Mouse (Mus musculus) neural tube, embryonic 12.5 days (tissue): ENCODE measurements around the gene Ly6g6f. TPM values are rescaled to one million over a fixed set of nuclear protein-coding genes. Genes with fewer than 3 reads are reported as not detected.

Experiments used
- ATAC-seq: fragments of 200-750 bp; cut with Nextera tagmentation; 2 replicates; pipeline ENCODE4 v1.8.0; 2017; ENCODE audit warnings: low read depth, mild to moderate bottlenecking, moderate TSS enrichment, moderate library complexity; ENCODE audit not compliant: low FRiP score
- H3K27ac ChIP-seq: fragments of 300-500 bp; sonication (generic); 2 replicates; pipeline ENCODE4 v1.5.1; 2016
- H3K27me3 ChIP-seq: fragments of 300-500 bp; sonication (generic); replicated peaks from 2 replicates; pipeline ENCODE4 v1.6.1; 2016; ENCODE audit warnings: mild to moderate bottlenecking
- H3K36me3 ChIP-seq: fragments of 300-500 bp; sonication (generic); 2 replicates; pipeline ENCODE4 v1.6.1; 2016; ENCODE audit warnings: mild to moderate bottlenecking
- H3K4me1 ChIP-seq: fragments of 300-500 bp; sonication (generic); 2 replicates; pipeline ENCODE4 v1.6.1; 2016
- H3K4me2 ChIP-seq: fragments of 300-500 bp; sonication (generic); replicated peaks from 2 replicates; pipeline ENCODE4 v1.6.1; 2016; ENCODE audit warnings: mild to moderate bottlenecking
- H3K4me3 ChIP-seq: fragments of 300-500 bp; sonication (generic); 2 replicates; pipeline ENCODE4 v1.5.1; 2016
- H3K9ac ChIP-seq: fragments of 300-500 bp; sonication (generic); 2 replicates; pipeline ENCODE4 v1.6.1; 2016; ENCODE audit warnings: mild to moderate bottlenecking
- H3K9me3 ChIP-seq: fragments of 300-500 bp; sonication (generic); 2 replicates; pipeline ENCODE4 v1.6.1; 2016; ENCODE audit warnings: mild to moderate bottlenecking
- WGBS: fragments of 180-500 bp; shearing (Covaris S2); methylation state at CpG from one replicate; pipeline ENCODE4 v1.1.7; 2016; 5-methylcytosine and 5-hydroxymethylcytosine counted together
- polyA plus RNA-seq: library from polyadenylated mRNA; unstranded; fragments of >200 nt; fragmentation: Nextera tagmentation; extraction: Ambion mirVana; gene quantifications from 2 replicates; pipeline ENCODE4 v1.2.1, GENCODE M21; 2016

The Ly6g6f gene
- polyA plus RNA-seq, 1 experiment from 2014 or later = 0.84 TPM

DNA sequence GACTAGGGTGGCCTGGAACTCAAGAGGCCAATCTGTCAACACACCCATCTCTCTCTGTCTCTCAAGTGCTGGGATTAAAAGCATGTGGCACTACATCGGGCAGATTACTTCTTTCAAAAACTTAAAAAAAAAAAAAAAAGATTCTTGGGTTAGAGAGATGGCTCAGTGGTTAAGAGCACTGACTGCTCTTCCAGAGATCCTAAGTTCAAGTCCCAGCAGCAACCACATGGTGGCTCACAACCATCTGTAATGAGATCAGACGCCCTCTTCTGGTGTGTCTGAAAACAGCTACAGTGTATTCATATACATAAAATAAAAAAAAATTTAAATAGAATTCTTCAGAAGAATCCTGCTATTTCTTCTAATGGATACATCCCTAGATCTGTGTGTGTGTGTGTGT is 2.7 kb upstream of the Ly6g6f start:
- Histone ChIP-seq H3K27me3 (no peaks in the 10 kb centered on the region), H3K4me2 (no peak overlapping the region), H3K9ac (no peak overlapping the region), H3K4me3 (no peak overlapping the region), H3K27ac (no peak overlapping the region), H3K9me3 (no peaks in the 10 kb centered on the region), H3K4me1 (peaks cover 14% of the 10 kb centered on the region), H3K36me3 (peaks cover 19% of the 10 kb centered on the region)
- 55% methylated on average over 2 of the region's 2 CpGs for WGBS
- no peak for ATAC-seq

DNA sequence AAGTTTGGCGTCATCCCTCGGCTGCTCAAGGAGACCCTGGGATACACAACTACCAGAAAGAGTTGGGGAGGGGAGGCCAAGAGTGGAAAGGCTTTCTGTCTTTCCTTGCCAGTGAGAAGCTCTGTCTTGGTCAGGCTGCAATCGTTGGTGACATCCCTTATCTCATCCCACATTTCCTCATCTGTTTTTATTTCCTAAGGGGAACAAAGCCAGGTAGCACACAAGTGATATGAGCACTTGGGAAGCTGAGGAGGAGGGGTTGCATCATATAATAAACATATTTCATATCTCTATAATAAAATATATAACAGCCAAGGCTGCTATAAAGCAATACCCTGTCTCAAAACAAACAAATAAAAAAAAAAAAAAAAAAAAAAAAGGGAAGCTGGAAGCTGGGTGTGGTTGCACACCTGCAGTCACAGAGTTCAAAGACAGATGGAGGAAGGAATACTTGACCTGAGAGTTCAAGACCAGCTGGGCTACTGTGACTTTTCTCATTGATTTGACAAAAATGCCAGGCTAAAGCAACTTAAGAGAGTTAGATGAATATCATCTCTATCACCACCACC is 1.4 kb downstream of the Ly6g6f start:
- no peak overlapping the region for H3K4me2 ChIP-seq
- H3K9ac ChIP-seq = no peak overlapping the region
- no peaks in the 10 kb centered on the region for H3K36me3 ChIP-seq
- 76% methylated on average over 3 of the region's 3 CpGs for WGBS
- no peak overlapping the region for H3K4me3 ChIP-seq
- H3K4me1 ChIP-seq = no peaks in the 10 kb centered on the region
- no peaks in the 10 kb centered on the region for H3K9me3 ChIP-seq
- ATAC-seq = no peak
- no peaks in the 10 kb centered on the region for H3K27me3 ChIP-seq
- H3K27ac ChIP-seq = no peak overlapping the region

- 83% methylated on average over 16 of the region's 16 CpGs for WGBS
Measured at GRCm38 (mm10) chr17:35082841-35083576, 2.4 kb downstream of the Ly6g6f start.

DNA sequence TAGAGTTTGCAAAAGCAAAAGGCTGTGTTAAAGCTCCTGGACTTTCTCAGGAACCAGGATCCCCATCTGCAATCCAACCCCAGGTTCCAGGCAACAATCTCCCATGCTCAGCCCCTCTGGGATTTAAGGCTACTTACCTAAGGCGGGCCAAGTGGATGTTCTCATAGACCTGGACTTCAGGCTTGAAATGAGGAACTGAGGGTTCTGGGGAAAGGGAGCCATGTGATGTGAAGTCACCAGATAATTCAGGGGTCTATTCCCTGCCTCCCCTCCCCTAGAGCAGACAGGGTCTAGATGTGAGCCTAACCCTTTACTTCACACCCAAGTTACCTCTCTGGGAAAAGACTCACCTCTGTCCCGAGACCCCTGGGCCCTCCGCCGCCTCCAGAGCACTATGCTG is 4.7 kb downstream of the Ly6g6f start:
- 74% methylated on average over 4 of the region's 4 CpGs for WGBS

More at GRCm38 (mm10) chr17:35082841-35083576, 2.4 kb downstream of the Ly6g6f start:
- no peaks in the 10 kb centered on the region for H3K27me3 ChIP-seq
- no peaks in the 10 kb centered on the region for H3K36me3 ChIP-seq
- peaks cover 1% of the 10 kb centered on the region for H3K4me1 ChIP-seq
- no peak overlapping the region for H3K9ac ChIP-seq
- H3K4me2 ChIP-seq = no peak overlapping the region
- no peak overlapping the region for H3K27ac ChIP-seq
- H3K9me3 ChIP-seq = no peaks in the 10 kb centered on the region
- no peak overlapping the region for H3K4me3 ChIP-seq
- no peak for ATAC-seq

DNA sequence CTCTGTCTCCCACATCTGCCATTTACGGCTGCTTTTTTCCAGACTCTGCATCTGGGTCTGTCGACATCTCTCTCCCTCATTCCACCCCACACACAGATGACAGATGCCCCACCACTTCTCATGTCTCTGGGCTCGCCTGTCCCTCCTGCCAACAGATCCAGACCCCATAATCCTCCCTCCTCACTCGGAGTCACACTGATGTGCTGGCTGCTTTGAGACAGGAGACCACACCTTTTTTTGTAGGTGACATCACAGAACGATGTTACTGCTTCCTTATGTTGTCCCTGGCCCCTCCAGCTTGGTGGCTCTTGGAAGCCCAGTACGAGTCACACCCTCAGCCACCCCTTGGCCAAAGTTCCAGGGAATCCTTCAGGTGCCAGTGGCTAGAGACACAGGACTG is 5.2 kb downstream of the Ly6g6f start:
- Histone ChIP-seq H3K4me3 (no peak overlapping the region), H3K27me3 (0 out of 2 replicates have a peak, but pooled peaks cover 2% of the 10 kb centered on the region), H3K36me3 (no peaks in the 10 kb centered on the region), H3K4me1 (peaks cover 18% of the 10 kb centered on the region), H3K9me3 (no peaks in the 10 kb centered on the region), H3K9ac (no peak overlapping the region), H3K4me2 (no peak overlapping the region), H3K27ac (no peak overlapping the region)
- 64% methylated on average over 6 of the region's 6 CpGs for WGBS
- ATAC-seq = no peak

More for the DNA sequence above, 4.7 kb downstream of the Ly6g6f start:
- Histone ChIP-seq H3K4me3 (no peak overlapping the region), H3K4me1 (peaks cover 18% of the 10 kb centered on the region), H3K27ac (no peak overlapping the region), H3K27me3 (0 out of 2 replicates have a peak, but pooled peaks cover 2% of the 10 kb centered on the region), H3K9me3 (no peaks in the 10 kb centered on the region), H3K4me2 (no peak overlapping the region), H3K9ac (no peak overlapping the region), H3K36me3 (no peaks in the 10 kb centered on the region)
- ATAC-seq = no peak

GRCm38 (mm10) chr17:35079778-35080177 is 5.6 kb downstream of the Ly6g6f start:
- Histone ChIP-seq H3K9me3 (no peaks in the 10 kb centered on the region), H3K27me3 (0 out of 2 replicates have a peak, but pooled peaks cover 2% of the 10 kb centered on the region), H3K4me1 (peaks cover 18% of the 10 kb centered on the region), H3K9ac (no peak overlapping the region), H3K4me3 (no peak overlapping the region), H3K27ac (no peak overlapping the region), H3K36me3 (no peaks in the 10 kb centered on the region), H3K4me2 (no peak overlapping the region)
- WGBS = 80% methylated on average over 9 of the region's 9 CpGs
- no peak for ATAC-seq

DNA sequence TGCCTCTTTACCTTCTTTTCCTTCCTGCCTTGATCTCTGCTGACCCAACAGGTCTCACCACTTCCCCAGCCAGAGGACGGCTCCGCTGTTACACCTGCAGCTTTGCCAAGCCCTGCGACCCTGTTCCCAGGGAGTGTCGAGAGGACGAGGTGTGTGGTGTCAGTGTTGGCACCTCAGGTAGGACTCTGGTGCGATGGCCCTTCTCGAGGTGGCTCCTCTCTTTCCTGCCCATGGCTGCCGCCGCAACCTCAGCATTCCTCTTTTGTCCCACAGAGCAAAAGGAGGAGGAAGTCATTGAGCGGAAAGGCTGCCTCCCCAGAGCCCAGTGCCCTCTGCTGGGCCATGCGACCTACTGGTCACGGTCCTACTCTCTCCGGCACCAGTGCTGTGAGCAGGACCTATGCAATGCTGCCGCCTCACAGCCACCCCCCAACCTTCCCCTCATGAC is 7.6 kb downstream of the Ly6g6f start, which contains the start of gene Ly6g6d:
Gene Ly6g6d, minus strand, starts transcription at position 280 of the 448 bp plus-strand sequence.
- 0 out of 2 replicates have a peak, but pooled peaks cover 2% of the 10 kb centered on the region for H3K27me3 ChIP-seq
- peak within 1 kb of the TSS; percentile 7; the same call in 1 of the 2 replicates for H3K4me3 ChIP-seq
- whole genome bisulfite sequencing = 10% methylated on average over 14 of the region's 14 CpGs
- H3K4me2 ChIP-seq = peak within 1 kb of the TSS; percentile 54
- no peak within 1 kb of the TSS for H3K27ac ChIP-seq
- no peak; the same call in 1 of the 2 replicates for ATAC-seq
- peaks cover 18% of the 10 kb centered on the region for H3K4me1 ChIP-seq
- no peaks in the 10 kb centered on the region for H3K36me3 ChIP-seq
- peak within 1 kb of the TSS; percentile 45 for H3K9ac ChIP-seq
- no peaks in the 10 kb centered on the region for H3K9me3 ChIP-seq

DNA sequence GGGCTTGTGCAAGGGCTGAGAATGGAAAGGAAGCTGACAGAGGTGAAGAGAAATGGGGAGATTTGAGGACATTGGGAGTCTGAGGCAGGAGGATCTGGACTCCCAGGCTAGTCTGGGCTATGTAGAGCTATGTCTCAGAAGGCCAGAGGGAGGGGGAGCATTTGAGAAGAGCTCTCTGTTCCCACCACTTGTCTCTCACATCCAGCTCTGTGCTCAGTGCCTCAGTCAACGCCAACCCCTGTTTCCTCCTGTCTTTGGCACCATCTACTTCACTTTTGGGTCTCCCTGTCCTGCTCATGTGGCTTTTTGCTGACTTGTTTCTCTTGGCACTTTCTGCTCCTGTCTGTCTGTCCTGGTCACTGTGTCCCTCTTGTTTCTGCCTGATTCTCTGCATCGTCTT is 8.1 kb downstream of the Ly6g6f start:
- Histone ChIP-seq H3K4me2 (peak overlapping the region; percentile 54), H3K4me3 (peak overlapping the region; percentile 7; the same call in 1 of the 2 replicates), H3K27me3 (0 out of 2 replicates have a peak, but pooled peaks cover 2% of the 10 kb centered on the region), H3K4me1 (peaks cover 18% of the 10 kb centered on the region), H3K9me3 (no peaks in the 10 kb centered on the region), H3K27ac (no peak overlapping the region), H3K36me3 (no peaks in the 10 kb centered on the region), H3K9ac (peak overlapping the region; percentile 45)
- WGBS = 23% methylated on average over 2 of the region's 2 CpGs
- no peak for ATAC-seq

DNA sequence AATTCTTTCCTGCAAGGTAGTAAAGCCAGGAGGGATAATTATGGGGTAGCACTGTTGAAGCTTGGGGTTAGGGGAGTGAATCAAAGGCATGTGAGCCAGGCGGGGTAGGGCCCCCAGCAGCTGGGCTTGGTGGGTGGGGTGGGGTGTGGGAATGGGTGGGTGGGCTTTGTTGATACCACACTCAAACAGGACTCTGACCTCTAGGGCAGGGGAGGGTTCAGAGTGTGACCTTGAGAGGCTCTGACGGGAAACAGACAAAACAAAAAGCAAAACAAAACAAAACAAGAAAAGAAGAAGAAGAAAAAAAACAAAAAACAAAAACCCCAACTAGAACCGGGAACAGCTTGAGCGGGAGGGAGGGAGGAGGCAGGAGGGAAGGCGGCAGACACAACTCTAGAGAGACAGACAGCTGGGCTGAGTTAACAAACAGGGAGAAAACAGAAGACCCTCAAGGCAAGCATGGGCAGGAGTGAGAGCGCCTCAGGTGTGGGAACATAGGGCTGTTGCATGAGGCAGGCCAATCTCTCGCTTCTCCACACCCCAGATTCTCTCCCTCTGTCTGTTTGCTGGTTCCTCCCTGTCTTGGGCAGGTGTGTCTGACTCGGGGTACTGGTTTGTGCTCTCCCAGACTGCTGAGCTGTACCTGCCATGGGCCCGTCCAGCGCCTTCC is 8.8 kb downstream of the Ly6g6f start, which contains the start of gene Ly6g6e:
Gene Ly6g6e, plus strand, starts transcription at position 396 of the 670 bp plus-strand sequence.
- Histone ChIP-seq H3K27me3 (0 out of 2 replicates have a peak, but pooled peaks cover 2% of the 10 kb centered on the region), H3K4me2 (peak within 1 kb of the TSS; percentile 54), H3K9ac (peak within 1 kb of the TSS; percentile 45), H3K36me3 (no peaks in the 10 kb centered on the region), H3K4me1 (peaks cover 18% of the 10 kb centered on the region), H3K9me3 (no peaks in the 10 kb centered on the region), H3K4me3 (peak within 1 kb of the TSS; percentile 7; the same call in 1 of the 2 replicates), H3K27ac (no peak within 1 kb of the TSS)
- no peak for ATAC-seq
- WGBS = 26% methylated on average over 10 of the region's 10 CpGs

- no peak overlapping the region for H3K27ac ChIP-seq
- H3K9ac ChIP-seq = no peak overlapping the region
- peaks cover 18% of the 10 kb centered on the region for H3K4me1 ChIP-seq
- no peak overlapping the region for H3K4me2 ChIP-seq
- H3K9me3 ChIP-seq = no peaks in the 10 kb centered on the region
- H3K27me3 ChIP-seq = 0 out of 2 replicates have a peak, but pooled peaks cover 2% of the 10 kb centered on the region
- ATAC-seq = no peak
- H3K36me3 ChIP-seq = no peaks in the 10 kb centered on the region
- no peak overlapping the region for H3K4me3 ChIP-seq
- 44% methylated on average over 17 of the region's 17 CpGs for WGBS
Measured at GRCm38 (mm10) chr17:35074097-35074496, 11.3 kb downstream of the Ly6g6f start.

DNA sequence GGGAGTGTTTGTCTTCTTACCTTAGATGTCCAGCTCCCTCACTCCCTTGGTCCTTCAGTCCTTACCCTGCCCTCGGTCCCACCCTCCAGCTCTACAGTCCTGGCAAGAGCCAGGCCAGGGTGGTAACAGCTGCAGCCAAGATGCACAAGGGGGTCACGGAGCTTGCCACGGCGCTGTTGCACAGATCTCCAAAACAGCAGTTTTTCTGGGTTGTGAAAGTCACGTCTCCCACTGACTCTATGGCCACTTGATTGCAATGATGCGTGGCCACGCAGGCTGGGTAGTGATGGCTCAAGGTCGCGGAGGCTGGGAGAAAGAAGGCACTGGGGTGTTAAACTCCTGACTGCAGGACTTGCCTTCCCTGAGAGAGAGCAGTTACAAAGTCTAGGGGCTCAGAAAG is 14.0 kb downstream of the Ly6g6f start:
- Histone ChIP-seq H3K9ac (no peak overlapping the region), H3K4me3 (no peak overlapping the region), H3K9me3 (no peaks in the 10 kb centered on the region), H3K27ac (no peak overlapping the region), H3K4me2 (no peak overlapping the region), H3K4me1 (0 out of 2 replicates have a peak, but pooled peaks cover 1% of the 10 kb centered on the region), H3K36me3 (no peaks in the 10 kb centered on the region), H3K27me3 (peaks cover 11% of the 10 kb centered on the region)
- WGBS = 74% methylated on average over 9 of the region's 9 CpGs
- ATAC-seq = no peak
